Mouse (Mus musculus) liver, adult 2 months (tissue): Measurements from ENCODE around the gene Gimap5.

Experiments used
- CTCF ChIP-seq: fragments of 200-500 bp; IDR thresholded peaks from 2 replicates; pipeline ENCODE4 v1.5.1; 2011; ENCODE audit warnings: low read depth, low read length, control low read depth
- POLR2A ChIP-seq: fragments of 200-500 bp; IDR thresholded peaks from 2 replicates; pipeline ENCODE4 v1.6.1; 2011; ENCODE audit warnings: low read length, control low read depth; ENCODE audit not compliant: insufficient read depth; ENCODE audit errors: extremely low read depth

- TF ChIP-seq CTCF (no peak), POLR2A (no peak)
Measured at GRCm38 (mm10) chr6:48697555-48697930, 48.5 kb upstream of the Gimap5 start.
